Mouse (Mus musculus) stomach, postnatal 0 days (tissue): ENCODE results near the gene 4632433K11Rik.

Experiments
- CTCF ChIP-seq: IDR thresholded peaks from 2 replicates; pipeline ENCODE4 v1.5.1; 2016; ENCODE audit warnings: antibody characterized with exemption, low read depth, mild to moderate bottlenecking, moderate library complexity
- EP300 ChIP-seq: optimal IDR thresholded peaks from 2 replicates; pipeline ENCODE3; 2016; ENCODE audit warnings: antibody characterized with exemption

- no peak for TF ChIP-seq CTCF
- no peak for TF ChIP-seq EP300
These were observed 17.9 kb upstream of the 4632433K11Rik start for GRCm38 (mm10) chr7:5016057-5016456.
